Mouse (Mus musculus) forebrain, postnatal 0 days (tissue): ENCODE measurements around the gene Cap1. TPM values are rescaled to one million over a fixed set of nuclear protein-coding genes. Genes with fewer than 3 reads are reported as not detected.

Experiments
- ATAC-seq: fragments of 200-750 bp; cut with Nextera tagmentation; 2 replicates; pipeline ENCODE4 v1.8.0; 2017; ENCODE audit warnings: mild to moderate bottlenecking, moderate library complexity
- DNase-seq: peaks from one replicate; pipeline ENCODE4 v3.0.0-alpha.2; 2015
- H3K27ac ChIP-seq: fragments of 300-500 bp; sonication (generic); 2 replicates; pipeline ENCODE4 v1.5.1; 2014; ENCODE audit warnings: low read depth, mild to moderate bottlenecking, antibody characterized with exemption, low read length, moderate library complexity, mixed read lengths
- H3K27me3 ChIP-seq: fragments of 300-500 bp; sonication (generic); 2 replicates; pipeline ENCODE4 v1.6.1; 2014; ENCODE audit warnings: mild to moderate bottlenecking, low read length, mixed read lengths; ENCODE audit not compliant: insufficient read depth
- H3K36me3 ChIP-seq: fragments of 300-500 bp; sonication (generic); 2 replicates; pipeline ENCODE4 v1.6.1; 2014; ENCODE audit warnings: mild to moderate bottlenecking, moderate library complexity; ENCODE audit not compliant: insufficient read depth
- H3K4me1 ChIP-seq: fragments of 300-500 bp; sonication (generic); 2 replicates; pipeline ENCODE4 v1.6.1; 2014; ENCODE audit warnings: antibody characterized with exemption; ENCODE audit not compliant: insufficient read depth
- H3K4me2 ChIP-seq: fragments of 300-500 bp; sonication (generic); 2 replicates; pipeline ENCODE4 v1.6.1; 2014; ENCODE audit warnings: low read depth, mild to moderate bottlenecking, moderate library complexity
- H3K4me3 ChIP-seq: fragments of 300-500 bp; sonication (generic); 2 replicates; pipeline ENCODE4 v1.5.1; 2014; ENCODE audit warnings: low read depth, low read length, mixed read lengths
- H3K9ac ChIP-seq: fragments of 300-500 bp; sonication (generic); 2 replicates; pipeline ENCODE4 v1.6.1; 2014; ENCODE audit warnings: mild to moderate bottlenecking
- H3K9me3 ChIP-seq: fragments of 300-500 bp; sonication (generic); 2 replicates; pipeline ENCODE4 v1.6.1; 2016; ENCODE audit warnings: low read length
- CTCF ChIP-seq: sonication (generic); IDR thresholded peaks from 2 replicates; pipeline ENCODE4 v1.5.1; 2016; ENCODE audit warnings: antibody characterized with exemption, control low read depth, low read depth
- WGBS: fragments of 180-500 bp; shearing (Covaris S2); extraction: QIAGEN DNeasy Blood & Tissue Kit; methylation state at CpG from one replicate; pipeline ENCODE4 v1.1.7; 2014; 5-methylcytosine and 5-hydroxymethylcytosine counted together
- polyA plus RNA-seq: library from polyadenylated mRNA; unstranded; fragments of >200 nt; fragmentation: Nextera tagmentation; extraction: Ambion mirVana; gene quantifications from 2 replicates; pipeline ENCODE4 v1.2.1, GENCODE M21; 2015
- total RNA-seq: library from RNA; depleted of rRNA; stranded (reverse); fragments of >200 nt; gene quantifications from 2 replicates; pipeline ENCODE4 v1.2.3, GENCODE M21; 2014

Cap1 gene
- total and polyA plus RNA-seq, 2 experiments from 2014 or later = 75.2 to 161 TPM

- 97% methylated on average over 2 of the region's 2 CpGs for WGBS
- TF ChIP-seq CTCF = no peak
- H3K9ac ChIP-seq = no peak overlapping the region
- H3K9me3 ChIP-seq = no peaks in the 10 kb centered on the region
- no peak overlapping the region for H3K4me2 ChIP-seq
- no peaks in the 10 kb centered on the region for H3K36me3 ChIP-seq
- no peaks in the 10 kb centered on the region for H3K27me3 ChIP-seq
- H3K27ac ChIP-seq = no peak overlapping the region
- no peaks in the 10 kb centered on the region for H3K4me1 ChIP-seq
- H3K4me3 ChIP-seq = no peak overlapping the region
- DNase-seq (no peak), ATAC-seq (no peak)
Observed at GRCm38 (mm10) chr4:122878333-122879070, 7.4 kb downstream of the Cap1 start.

GRCm38 (mm10) chr4:122873512-122873911, 12.3 kb downstream of the Cap1 start:
- Histone ChIP-seq H3K4me1 (no peaks in the 10 kb centered on the region), H3K36me3 (peaks cover 34% of the 10 kb centered on the region), H3K27me3 (no peaks in the 10 kb centered on the region), H3K9ac (no peak overlapping the region), H3K4me3 (no peak overlapping the region), H3K4me2 (no peak overlapping the region), H3K9me3 (no peaks in the 10 kb centered on the region), H3K27ac (no peak overlapping the region)
- WGBS = 92% methylated on average over 4 of the region's 4 CpGs
- TF ChIP-seq CTCF = no peak
- no peak for ATAC-seq
- DNase-seq = no peak

- no peak overlapping the region for H3K4me2 ChIP-seq
- DNase-seq (no peak), ATAC-seq (no peak)
- no peak overlapping the region for H3K9ac ChIP-seq
- H3K4me3 ChIP-seq = no peak overlapping the region
- H3K27ac ChIP-seq = no peak overlapping the region
- no peaks in the 10 kb centered on the region for H3K9me3 ChIP-seq
- no peak for TF ChIP-seq CTCF
- 90% methylated on average over 5 of the region's 5 CpGs for WGBS
- peaks cover 39% of the 10 kb centered on the region for H3K36me3 ChIP-seq
- no peaks in the 10 kb centered on the region for H3K4me1 ChIP-seq
- no peaks in the 10 kb centered on the region for H3K27me3 ChIP-seq
Observed at GRCm38 (mm10) chr4:122873003-122873402, 12.9 kb downstream of the Cap1 start.

- Histone ChIP-seq H3K9ac (no peak overlapping the region), H3K4me1 (no peaks in the 10 kb centered on the region), H3K4me2 (no peak overlapping the region), H3K9me3 (no peaks in the 10 kb centered on the region), H3K36me3 (peaks cover 48% of the 10 kb centered on the region), H3K4me3 (no peak overlapping the region), H3K27ac (no peak overlapping the region), H3K27me3 (no peaks in the 10 kb centered on the region)
- WGBS = 92% methylated on average over 2 of the region's 2 CpGs
- DNase-seq (no peak), ATAC-seq (no peak)
- TF ChIP-seq CTCF = no peak
Observed at GRCm38 (mm10) chr4:122871989-122872388, 13.9 kb downstream of the Cap1 start.

- Histone ChIP-seq H3K9ac (no peak overlapping the region), H3K36me3 (peaks cover 54% of the 10 kb centered on the region), H3K27me3 (no peaks in the 10 kb centered on the region), H3K4me1 (no peaks in the 10 kb centered on the region), H3K4me2 (no peak overlapping the region), H3K4me3 (no peak overlapping the region), H3K27ac (no peak overlapping the region), H3K9me3 (no peaks in the 10 kb centered on the region)
- no peak for TF ChIP-seq CTCF
- 90% methylated on average over 11 of the region's 11 CpGs for WGBS
- DNase-seq (no peak), ATAC-seq (no peak)
Observed at GRCm38 (mm10) chr4:122871269-122871668, 14.6 kb downstream of the Cap1 start.

- Histone ChIP-seq H3K9ac (no peak overlapping the region), H3K9me3 (no peaks in the 10 kb centered on the region), H3K4me1 (no peaks in the 10 kb centered on the region), H3K27ac (no peak overlapping the region), H3K36me3 (peaks cover 59% of the 10 kb centered on the region), H3K4me3 (no peak overlapping the region), H3K27me3 (no peaks in the 10 kb centered on the region), H3K4me2 (no peak overlapping the region)
- ATAC-seq (no peak), DNase-seq (no peak)
- no peak for TF ChIP-seq CTCF
- 91% methylated on average over 5 of the region's 5 CpGs for WGBS
Observed at GRCm38 (mm10) chr4:122870741-122871140, 15.1 kb downstream of the Cap1 start.

GRCm38 (mm10) chr4:122870027-122870426, 15.8 kb downstream of the Cap1 start:
- DNase-seq = peak; percentile 63

More at GRCm38 (mm10) chr4:122870027-122870426, 15.8 kb downstream of the Cap1 start:
- Histone ChIP-seq H3K36me3 (peaks cover 66% of the 10 kb centered on the region), H3K4me1 (no peaks in the 10 kb centered on the region), H3K9me3 (no peaks in the 10 kb centered on the region), H3K27ac (no peak overlapping the region), H3K4me2 (no peak overlapping the region), H3K27me3 (no peaks in the 10 kb centered on the region), H3K9ac (no peak overlapping the region), H3K4me3 (no peak overlapping the region)
- peak; percentile 18; the same call in 1 of the 2 replicates for ATAC-seq
- peak; percentile 61 for TF ChIP-seq CTCF
